Mouse (Mus musculus) Patski (cell line): Measurements from ENCODE around the gene G430095P16Rik. TPM values are rescaled to one million over a fixed set of nuclear protein-coding genes. Genes with fewer than 3 reads are reported as not detected.

Experiments used
- ATAC-seq: fragments of 100-300 bp; one replicate; pipeline ENCODE4 v1.8.0; 2021
- CTCF ChIA-PET: fragments of 350-600 bp; sonication (Branson Sonifier 250); formaldehyde crosslinking; loops from one replicate; lab custom pipeline; 2022; ENCODE audit warnings: inconsistent platforms; lab: Charles Lee
- POLR2A ChIA-PET: fragments of 350-600 bp; sonication (Branson Sonifier 250); formaldehyde crosslinking; loops from one replicate; lab custom pipeline; 2022; ENCODE audit warnings: antibody characterized with exemption, inconsistent platforms; lab: Charles Lee
- DNase-seq: peaks from one replicate; pipeline ENCODE4 v3.0.0-alpha.2; 2011; ENCODE audit warnings: low read depth, low spot score
- H3K27me3 ChIP-seq: fragments of 371-371 bp; one replicate; pipeline ENCODE4 v1.5.1; 2021
- CTCF ChIP-seq: fragments of 100-300 bp; IDR thresholded peaks from one replicate; pipeline ENCODE4 v1.5.1; 2021
- in situ Hi-C: fragments of 300-500 bp; cut with MboI; formaldehyde crosslinking; loops from 3 replicates; pipeline ENCODE4 v1.11.1; 2018; ENCODE audit warnings: low pct_unique_long_range_greater_than_20kb, mixed read lengths
- polyA plus RNA-seq: library from polyadenylated mRNA; unstranded; gene quantifications from one replicate; pipeline ENCODE4 v1.2.3, GENCODE M21; 2021

G430095P16Rik gene
- polyA plus RNA-seq, 1 experiment from 2014 or later: 1.4 TPM

GRCm38 (mm10) chr8:84745032-84745925 is 22.5 kb downstream of the G430095P16Rik start:
- ChIA-PET POLR2A (interaction anchor here (0.6 to 1.5 kb wide), 5 partner anchors 11 to 54 kb away, joined by 3 to 4 read pairs (median 4); no protein-coding TSS in a partner anchor), CTCF (interaction anchor here (0.8 to 1.8 kb wide), 6 partner anchors 8 to 65 kb away, joined by 3 to 7 read pairs (median 4); no protein-coding TSS in a partner anchor)
- in situ Hi-C loops: no loop called here
- no peak for TF ChIP-seq CTCF
- no peaks in the 10 kb centered on the region for H3K27me3 ChIP-seq
- peak; percentile 32 for ATAC-seq
- DNase-seq: no peak

GRCm38 (mm10) chr8:84749519-84749918 is 26.7 kb downstream of the G430095P16Rik start:
- in situ Hi-C loops: no loop called here
- no peak for TF ChIP-seq CTCF
- POLR2A ChIA-PET: interaction anchor here (0.9 to 1.2 kb wide), 2 partner anchors 9 to 59 kb away, joined by 3 to 4 read pairs; no protein-coding TSS in a partner anchor
- H3K27me3 ChIP-seq: no peaks in the 10 kb centered on the region
- no peak for DNase-seq
- CTCF ChIA-PET: no interaction called here
- no peak for ATAC-seq

- no peak for TF ChIP-seq CTCF
- no peak for ATAC-seq
- POLR2A ChIA-PET: no interaction called here
- in situ Hi-C loops: no loop called here
- H3K27me3 ChIP-seq: no peaks in the 10 kb centered on the region
- DNase-seq: no peak
- CTCF ChIA-PET: interaction anchor here (1.1 to 1.5 kb wide), 2 partner anchors 15 to 63 kb away, joined by 5 to 7 read pairs; no protein-coding TSS in a partner anchor
Observed at GRCm38 (mm10) chr8:84752734-84753582, 30.2 kb downstream of the G430095P16Rik start.

- ChIA-PET CTCF (no interaction called here), POLR2A (no interaction called here)
- no peak for TF ChIP-seq CTCF
- no peak for ATAC-seq
- in situ Hi-C loops: no loop called here
- DNase-seq: no peak
- H3K27me3 ChIP-seq: no peaks in the 10 kb centered on the region
Observed at GRCm38 (mm10) chr8:84757501-84757900, 34.7 kb downstream of the G430095P16Rik start.

GRCm38 (mm10) chr8:84758308-84758707 is 35.5 kb downstream of the G430095P16Rik start:
- in situ Hi-C loops: no loop called here
- ChIA-PET CTCF (interaction anchor here (1.2 to 2.5 kb wide), 5 partner anchors 12 to 56 kb away, joined by 3 to 8 read pairs (median 4); no protein-coding TSS in a partner anchor), POLR2A (interaction anchor here (1.3 kb wide), 1 partner anchor 13 kb away, joined by 4 read pairs; no protein-coding TSS in a partner anchor)
- ATAC-seq: no peak
- TF ChIP-seq CTCF: no peak
- no peaks in the 10 kb centered on the region for H3K27me3 ChIP-seq
- no peak for DNase-seq

GRCm38 (mm10) chr8:84759126-84759525 is 36.3 kb downstream of the G430095P16Rik start:
- H3K27me3 ChIP-seq: no peaks in the 10 kb centered on the region
- in situ Hi-C loops: no loop called here
- POLR2A ChIA-PET: interaction anchor here (1.3 kb wide), 1 partner anchor 14 kb away, joined by 4 read pairs; no protein-coding TSS in a partner anchor
- no peak for ATAC-seq
- no peak for TF ChIP-seq CTCF
- CTCF ChIA-PET: interaction anchor here (1.0 to 2.5 kb wide), 7 partner anchors 11 to 55 kb away, joined by 3 to 8 read pairs (median 4); no protein-coding TSS in a partner anchor
- DNase-seq: no peak

GRCm38 (mm10) chr8:84759718-84760117 is 36.9 kb downstream of the G430095P16Rik start:
- H3K27me3 ChIP-seq: no peaks in the 10 kb centered on the region
- ChIA-PET POLR2A (interaction anchor here (0.7 kb wide), 1 partner anchor 16 kb away, joined by 3 read pairs; no protein-coding TSS in a partner anchor), CTCF (interaction anchor here (1.0 to 2.5 kb wide), 8 partner anchors 12 to 55 kb away, joined by 3 to 8 read pairs (median 4); no protein-coding TSS in a partner anchor)
- TF ChIP-seq CTCF: no peak
- in situ Hi-C loops: loop anchor here (5.0 kb wide), 1 partner anchor 38 kb away; no protein-coding TSS in a partner anchor
- no peak for DNase-seq
- ATAC-seq: no peak

GRCm38 (mm10) chr8:84760405-84760805 is 37.6 kb downstream of the G430095P16Rik start:
- in situ Hi-C loops: loop anchor here (5.0 kb wide), 1 partner anchor 37 kb away; no protein-coding TSS in a partner anchor
- ChIA-PET CTCF (interaction anchor here (1.1 to 2.5 kb wide), 3 partner anchors 12 to 54 kb away, joined by 3 to 8 read pairs (median 3); no protein-coding TSS in a partner anchor), POLR2A (interaction anchor here (0.7 kb wide), 1 partner anchor 16 kb away, joined by 3 read pairs; no protein-coding TSS in a partner anchor)
- no peak for TF ChIP-seq CTCF
- no peak for ATAC-seq
- DNase-seq: no peak
- H3K27me3 ChIP-seq: no peaks in the 10 kb centered on the region

- peak; percentile 1 for ATAC-seq
- TF ChIP-seq CTCF: no peak
- no peaks in the 10 kb centered on the region for H3K27me3 ChIP-seq
- CTCF ChIA-PET: interaction anchor here (1.1 kb wide), 1 partner anchor 16 kb away, joined by 3 read pairs; no protein-coding TSS in a partner anchor
- DNase-seq: no peak
- POLR2A ChIA-PET: no interaction called here
- in situ Hi-C loops: loop anchor here (5.0 kb wide), 1 partner anchor 36 kb away; no protein-coding TSS in a partner anchor
Observed at GRCm38 (mm10) chr8:84760901-84761300, 38.1 kb downstream of the G430095P16Rik start.
